Mouse (Mus musculus) heart, postnatal 25 days (tissue): ENCODE measurements around the gene Hcar2. TPM values are rescaled to one million over a fixed set of nuclear protein-coding genes. Genes with fewer than 3 reads are reported as not detected.

Experiments used
- total RNA-seq, 2 experiments: library from RNA; stranded (reverse); gene quantifications; 2 replicates each; pipeline ENCODE4 v1.2.3; 2021

The Hcar2 gene
- total RNA-seq, 2 experiments from 2014 or later = 0.13 to 0.25 TPM

Other genes with a start within 250 kb of the Hcar2 start
- gene Clip1, start 180.9 kb downstream of the Hcar2 start, total RNA-seq = 100 to 1,000 TPM; 135 to 152 TPM
- 10 to 100 TPM; 23.2 to 25.1 TPM for gene Zcchc8, start 144.4 kb downstream of the Hcar2 start, total RNA-seq
- gene Rsrc2, start 116.1 kb downstream of the Hcar2 start, total RNA-seq = 10 to 100 TPM; 45.9 to 47.3 TPM
- under 1 TPM; 0.56 to 0.86 TPM for gene Kntc1, start 115.8 kb downstream of the Hcar2 start, total RNA-seq
- gene Hcar1, start 14.5 kb upstream of the Hcar2 start, total RNA-seq = under 1 TPM; 0.49 to 0.81 TPM
- gene Denr, start 41.7 kb upstream of the Hcar2 start, total RNA-seq = 10 to 100 TPM; 48.0 to 48.9 TPM
- under 1 TPM in 1 of 2 experiments, not detected in 1; 0.50 TPM for gene Gm43518, start 61.9 kb upstream of the Hcar2 start, total RNA-seq
- 1 to 10 TPM; 1.3 to 2.1 TPM for gene Ccdc62, start 65.2 kb upstream of the Hcar2 start, total RNA-seq
- 10 to 100 TPM; 13.4 to 19.0 TPM for gene Hip1r, start 108.1 kb upstream of the Hcar2 start, total RNA-seq
- gene Vps37b, start 166.8 kb upstream of the Hcar2 start, total RNA-seq = 10 to 100 TPM; 18.2 to 18.6 TPM
- gene Abcb9, start 230.3 kb upstream of the Hcar2 start, total RNA-seq = 1 to 10 TPM; 8.0 to 9.0 TPM
- 10 to 100 TPM; 12.5 to 13.9 TPM for gene Ogfod2, start 246.8 kb upstream of the Hcar2 start, total RNA-seq